Mouse (Mus musculus) layer of hippocampus, postnatal 36 days (tissue): ENCODE results near the gene Ltbp4. TPM values are rescaled to one million over a fixed set of nuclear protein-coding genes. Genes with fewer than 3 reads are reported as not detected.

Experiments
- DNase-seq, 2 experiments: peaks; one replicate each; pipeline ENCODE4 v3.0.0; 2022
- total RNA-seq, 2 experiments: library from RNA; stranded (reverse); gene quantifications; 2 replicates each; pipeline ENCODE4 v1.2.3; 2021

The Ltbp4 gene
- total RNA-seq, 2 experiments from 2014 or later: 52.8 to 59.6 TPM

DNA sequence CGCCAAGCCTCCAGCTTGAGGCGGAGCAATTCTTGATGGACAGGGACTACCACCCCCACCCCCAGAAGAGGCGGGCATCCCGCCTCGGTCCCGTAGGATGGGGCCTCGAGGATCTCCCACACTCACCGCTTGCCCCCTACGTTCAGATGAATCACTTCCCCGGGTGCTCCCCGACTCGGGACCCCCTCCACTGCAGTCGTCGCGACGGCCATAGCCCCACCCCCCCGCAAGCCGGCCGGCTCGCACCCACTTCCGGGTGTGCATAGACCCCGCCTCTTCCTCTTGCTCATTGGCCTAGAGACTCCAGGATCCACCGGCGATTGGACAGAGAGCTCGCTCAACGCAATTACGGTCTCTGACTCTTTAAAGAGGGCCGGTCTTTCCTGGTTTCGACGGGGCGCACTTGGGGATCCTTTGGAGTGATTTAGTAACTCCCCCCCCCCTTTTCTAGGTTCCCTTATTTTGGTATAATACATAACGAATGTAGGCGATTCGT is 18.3 kb upstream of the Ltbp4 start, which contains the start of gene Shkbp1:
Shkbp1 (minus strand) TSS at position 275 of the 496 bp plus-strand sequence.
- peak; percentile 79 to 83 for DNase-seq

GRCm38 (mm10) chr7:27355261-27355660 is 17.8 kb upstream of the Ltbp4 start:
- DNase-seq: no peak

DNA sequence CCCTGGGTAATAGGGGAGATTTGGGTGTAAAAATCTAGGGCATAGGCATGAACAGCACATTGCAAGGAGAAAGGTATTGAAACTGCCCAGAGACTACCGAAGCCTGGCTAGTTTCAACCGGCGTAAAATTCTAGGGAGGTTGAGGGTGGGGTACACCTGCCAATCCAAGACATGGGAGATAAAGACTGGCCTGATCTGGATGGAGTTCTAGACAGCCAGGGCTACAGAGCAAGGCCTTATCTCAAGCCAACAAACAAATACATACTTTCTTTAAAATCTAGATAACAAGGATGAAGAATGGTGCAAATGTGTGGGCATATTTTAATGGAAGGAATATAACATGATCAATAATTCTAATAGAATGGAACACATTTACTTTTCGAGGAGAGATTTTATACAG is 17.3 kb upstream of the Ltbp4 start:
- no peak for DNase-seq

DNA sequence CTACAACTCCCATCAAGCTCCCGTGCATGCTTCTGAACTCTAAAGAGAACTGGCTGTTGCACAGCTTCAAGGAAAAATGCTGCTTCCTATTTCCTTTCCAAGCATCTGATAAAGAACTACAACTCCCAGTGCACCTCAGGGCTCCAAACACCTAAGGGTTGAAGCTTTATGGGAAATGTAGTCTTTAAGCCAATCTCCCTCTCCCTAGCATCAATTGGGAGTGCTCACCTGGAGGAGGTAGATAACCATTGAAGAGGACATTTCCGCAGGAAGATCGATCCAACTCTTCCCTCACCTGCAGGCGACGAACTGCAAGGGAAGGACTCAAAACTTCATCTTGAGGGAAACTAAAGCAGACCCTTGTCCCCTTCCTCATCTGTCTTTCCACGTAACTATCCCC is 16.7 kb upstream of the Ltbp4 start:
- DNase-seq: no peak

DNA sequence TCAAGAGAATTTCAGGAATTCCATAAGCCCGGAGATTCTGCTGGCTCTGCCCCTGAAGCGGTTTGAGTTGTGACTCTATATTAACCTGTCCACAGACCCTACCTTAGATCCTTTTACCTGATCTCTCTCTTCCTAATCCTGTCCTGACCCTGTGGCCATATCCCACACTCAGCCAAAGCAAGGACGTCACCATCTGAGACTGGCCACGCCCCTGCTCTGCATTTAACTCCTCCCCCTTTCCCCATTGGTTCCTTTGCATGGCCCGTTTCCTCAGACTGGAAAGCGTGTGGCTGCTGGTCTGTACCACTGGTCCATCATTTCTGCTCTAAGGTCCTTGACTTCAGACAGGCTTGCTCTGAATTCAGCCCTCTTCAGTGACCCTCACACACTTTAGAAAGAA is 8.0 kb upstream of the Ltbp4 start:
- no peak for DNase-seq

DNA sequence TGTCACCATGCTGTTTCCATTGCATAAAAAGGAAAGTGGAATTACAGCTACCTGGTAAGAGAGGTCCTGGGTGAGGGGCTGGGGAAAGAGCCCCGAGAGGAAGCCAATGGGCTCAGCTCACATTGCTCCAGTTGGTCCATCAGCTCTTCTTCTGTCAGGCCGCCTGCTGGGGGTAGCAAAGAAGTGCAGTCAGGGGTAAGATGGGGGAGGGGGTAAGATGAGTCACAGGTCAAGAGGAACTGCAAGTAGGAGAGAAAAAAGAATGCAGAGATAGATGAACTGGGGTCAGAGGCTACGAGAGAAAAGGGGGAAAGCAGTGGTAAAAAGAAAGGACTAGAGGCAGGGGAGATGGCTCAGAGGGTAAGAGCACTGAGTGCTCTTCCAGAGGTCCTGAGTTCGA is 5.1 kb upstream of the Ltbp4 start:
- no peak for DNase-seq

- DNase-seq: peak; percentile 60 to 70
These were observed 2.0 kb upstream of the Ltbp4 start for GRCm38 (mm10) chr7:27339519-27339918.

GRCm38 (mm10) chr7:27339114-27339513 is 1.6 kb upstream of the Ltbp4 start:
- no peak for DNase-seq

DNA sequence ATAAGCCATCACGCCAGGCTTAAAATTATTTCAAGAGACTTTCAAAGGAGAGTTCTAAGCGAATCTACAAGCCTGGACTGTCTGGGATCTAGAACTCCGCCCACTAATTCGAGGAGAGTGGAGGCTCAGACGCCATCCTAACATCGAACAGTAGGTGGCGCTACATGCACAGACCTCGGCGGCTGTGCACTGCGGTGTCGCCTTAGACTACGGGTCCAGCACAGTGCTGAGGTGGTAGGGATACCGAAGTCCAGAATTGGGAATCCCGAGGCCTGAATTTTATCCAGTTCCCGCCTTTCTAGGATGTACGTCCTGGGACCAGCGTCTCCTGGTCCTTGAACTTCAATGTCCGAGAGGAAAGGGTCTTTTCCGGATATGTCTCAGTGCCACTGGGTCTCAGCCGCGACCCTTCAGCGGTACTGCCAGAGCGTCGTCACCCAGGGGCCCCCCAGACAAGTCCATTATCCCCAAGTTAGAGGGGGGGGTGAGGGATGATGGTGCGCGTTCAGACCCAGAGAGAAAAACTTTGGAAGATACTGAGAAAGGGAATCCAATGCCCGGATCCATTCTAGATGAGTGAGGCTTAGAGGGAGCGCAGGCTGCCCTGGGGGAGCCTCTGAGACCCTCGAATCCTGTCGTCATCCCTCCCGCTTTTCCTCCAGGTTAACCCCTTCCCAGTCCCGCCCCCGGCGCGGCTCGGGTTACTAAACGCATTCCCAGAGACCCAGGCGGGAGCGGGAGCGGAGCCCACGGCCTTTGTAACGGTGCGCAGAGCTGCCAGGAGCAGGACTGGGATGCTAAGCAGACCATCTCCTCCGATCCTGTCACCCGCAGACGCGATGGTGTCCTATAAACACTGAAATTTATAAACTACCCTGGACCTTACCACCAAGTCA is 1.3 kb downstream of the Ltbp4 start:
- DNase-seq: peak; percentile 90 to 92

GRCm38 (mm10) chr7:27335011-27335720 is 2.3 kb downstream of the Ltbp4 start:
- no peak for DNase-seq

- no peak for DNase-seq
These were observed 3.0 kb downstream of the Ltbp4 start for GRCm38 (mm10) chr7:27334405-27334911.

- DNase-seq: no peak
These were observed 4.1 kb downstream of the Ltbp4 start for GRCm38 (mm10) chr7:27333316-27333941.

- peak; percentile 74 to 76 for DNase-seq
These were observed 4.9 kb downstream of the Ltbp4 start for GRCm38 (mm10) chr7:27332353-27333199.

DNA sequence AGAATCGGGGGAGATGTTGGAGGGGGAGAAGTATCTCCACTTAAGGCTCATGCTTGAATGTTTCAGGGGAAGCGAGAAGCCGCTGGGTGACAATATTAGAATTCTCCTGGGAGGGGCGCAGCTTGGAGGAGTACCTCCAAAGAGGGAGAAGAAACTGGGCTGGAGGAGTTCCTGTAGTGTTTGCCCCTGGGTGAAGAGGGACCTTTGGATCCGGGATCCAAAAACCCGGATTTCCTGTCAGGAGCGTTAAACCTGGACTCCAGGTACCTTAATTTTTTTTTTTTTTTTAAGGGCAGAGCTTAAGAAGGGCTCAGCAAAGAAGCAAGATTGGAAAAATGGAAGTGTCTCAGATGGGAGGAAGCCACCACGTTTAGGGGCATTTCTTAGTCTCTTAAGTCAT is 5.6 kb downstream of the Ltbp4 start:
- no peak for DNase-seq

- no peak for DNase-seq
These were observed 6.0 kb downstream of the Ltbp4 start for GRCm38 (mm10) chr7:27331541-27331851.

GRCm38 (mm10) chr7:27330709-27331540 is 6.6 kb downstream of the Ltbp4 start:
- peak; percentile 62 for DNase-seq

GRCm38 (mm10) chr7:27329981-27330380 is 7.5 kb downstream of the Ltbp4 start:
- no peak for DNase-seq

DNA sequence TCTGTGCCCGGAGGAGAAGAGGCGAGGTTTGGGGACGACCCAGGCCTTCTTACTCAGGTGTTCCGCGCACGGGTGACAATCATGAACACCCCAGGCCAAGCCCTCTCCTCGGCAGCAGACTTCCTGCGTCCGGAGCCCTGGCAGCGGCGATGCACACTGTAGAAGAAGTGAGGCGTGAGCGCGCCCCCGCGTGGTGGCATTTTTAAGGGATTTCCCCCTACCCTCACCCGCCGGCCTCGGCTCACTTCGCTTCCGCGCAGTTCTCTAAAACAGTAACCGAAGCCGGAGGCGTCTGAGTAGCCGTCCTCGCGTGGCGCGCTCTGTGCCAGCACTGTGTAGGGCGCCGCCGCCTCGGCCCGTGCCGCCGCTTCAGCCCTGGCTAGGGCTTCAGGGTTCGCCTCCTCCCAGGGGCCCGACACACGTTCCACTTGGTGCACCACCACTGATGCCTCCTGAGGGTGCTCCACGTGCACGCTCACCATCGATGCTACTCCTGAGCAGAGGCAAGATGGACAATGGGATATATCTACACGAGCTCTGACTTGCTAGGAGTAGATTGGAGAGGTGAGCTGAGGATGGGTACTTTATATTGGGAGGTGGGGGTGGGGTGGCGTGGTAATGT is 8.1 kb downstream of the Ltbp4 start:
- peak; percentile 73 to 77 for DNase-seq

GRCm38 (mm10) chr7:27328648-27329047 is 8.8 kb downstream of the Ltbp4 start:
- no peak for DNase-seq

DNA sequence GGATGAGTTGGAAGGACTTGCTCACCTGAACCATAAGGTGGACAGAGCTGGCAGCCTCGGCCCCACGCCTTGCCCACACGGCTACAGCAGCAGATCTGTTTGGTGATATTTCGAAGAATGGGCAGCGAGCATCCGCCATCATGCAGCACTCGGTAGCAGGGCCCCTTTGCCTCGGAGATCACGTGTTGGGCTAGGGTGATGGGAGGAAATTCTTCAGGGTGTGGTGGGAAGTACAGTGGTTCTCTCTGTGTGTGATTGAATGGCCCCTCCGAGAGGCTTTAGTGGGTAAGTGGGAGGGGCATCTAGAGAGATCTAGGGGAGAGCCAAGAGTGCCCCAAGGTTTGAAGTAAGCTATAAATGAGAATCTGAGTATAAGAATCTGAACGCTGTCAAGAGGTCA is 9.3 kb downstream of the Ltbp4 start:
- no peak for DNase-seq

DNA sequence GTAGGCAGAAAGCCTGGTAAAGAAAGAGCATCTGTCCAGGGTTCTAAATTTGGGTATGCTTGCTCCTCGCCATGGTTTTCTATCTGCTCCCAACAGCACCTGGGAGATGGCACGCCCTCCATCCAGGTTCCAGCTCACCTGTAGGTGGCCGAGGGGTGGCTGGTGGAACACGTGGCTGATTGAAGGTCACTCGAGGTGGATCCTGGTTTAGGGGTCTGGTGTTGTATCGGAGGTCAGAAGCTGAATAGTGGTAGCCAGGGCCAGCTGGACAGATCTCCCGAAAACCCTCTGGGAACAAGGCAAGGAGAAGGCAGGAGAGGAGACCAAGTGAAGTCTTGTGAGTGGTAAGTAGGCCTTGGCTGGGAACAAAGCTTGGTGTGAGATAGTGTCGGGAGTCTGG is 10.0 kb downstream of the Ltbp4 start:
- no peak for DNase-seq
